Mouse (Mus musculus) liver, embryonic 13.5 days (tissue): ENCODE measurements around the gene Ptprd. TPM values are rescaled to one million over a fixed set of nuclear protein-coding genes. Genes with fewer than 3 reads are reported as not detected.
A peak's percentile ranks its signal among the peaks of the same experiment; 100 is the strongest.

Source experiments
- ATAC-seq: fragments of 200-750 bp; cut with Nextera tagmentation; 2 replicates; pipeline ENCODE4 v1.8.0; 2017; ENCODE audit warnings: low read depth, mild to moderate bottlenecking, moderate number of reproducible peaks, moderate library complexity
- DNase-seq: peaks from one replicate; pipeline ENCODE4 v3.0.0; 2022
- H3K27ac ChIP-seq: fragments of 300-500 bp; sonication (generic); 2 replicates; pipeline ENCODE4 v1.5.1; 2015; ENCODE audit warnings: moderate library complexity, mild to moderate bottlenecking, inconsistent platforms
- H3K27me3 ChIP-seq: fragments of 300-500 bp; sonication (generic); 2 replicates; pipeline ENCODE4 v1.6.1; 2015; ENCODE audit warnings: mild to moderate bottlenecking, inconsistent platforms
- H3K36me3 ChIP-seq: fragments of 300-500 bp; sonication (generic); 2 replicates; pipeline ENCODE4 v1.6.1; 2015; ENCODE audit warnings: mild to moderate bottlenecking, inconsistent platforms
- H3K4me1 ChIP-seq: fragments of 300-500 bp; sonication (generic); replicated peaks from 2 replicates; pipeline ENCODE4 v1.6.1; 2015; ENCODE audit warnings: inconsistent platforms
- H3K4me2 ChIP-seq: fragments of 300-500 bp; sonication (generic); 2 replicates; pipeline ENCODE4 v1.6.1; 2015; ENCODE audit warnings: inconsistent platforms, mild to moderate bottlenecking, moderate library complexity
- H3K4me3 ChIP-seq: fragments of 300-500 bp; sonication (generic); replicated peaks from 2 replicates; pipeline ENCODE4 v1.5.1; 2015; ENCODE audit warnings: mild to moderate bottlenecking, inconsistent platforms
- H3K9ac ChIP-seq: fragments of 300-500 bp; sonication (generic); 2 replicates; pipeline ENCODE4 v1.6.1; 2015; ENCODE audit warnings: mild to moderate bottlenecking, inconsistent platforms
- H3K9me3 ChIP-seq: fragments of 300-500 bp; sonication (generic); replicated peaks from 2 replicates; pipeline ENCODE4 v1.6.1; 2016; ENCODE audit warnings: inconsistent platforms
- WGBS: fragments of 180-500 bp; shearing (Covaris S2); methylation state at CpG from one replicate; pipeline ENCODE4 v1.1.7; 2015; ENCODE audit not compliant: insufficient replicate concordance; 5-methylcytosine and 5-hydroxymethylcytosine counted together
- polyA plus RNA-seq: library from polyadenylated mRNA; unstranded; fragments of >200 nt; fragmentation: Nextera tagmentation; extraction: Ambion mirVana; gene quantifications from 2 replicates; pipeline ENCODE4 v1.2.1, GENCODE M21; 2015

The Ptprd gene
- polyA plus RNA-seq, 1 experiment from 2014 or later, result 1.8 TPM

- no peak overlapping the region for H3K9ac ChIP-seq
- H3K4me1 ChIP-seq, result no peaks in the 10 kb centered on the region
- H3K27ac ChIP-seq, result no peak overlapping the region
- DNase-seq, result no peak
- no peak for ATAC-seq
- H3K4me2 ChIP-seq, result no peak overlapping the region
- no peak overlapping the region for H3K4me3 ChIP-seq
- WGBS, result 65% methylated on average over 7 of the region's 7 CpGs
- no peaks in the 10 kb centered on the region for H3K9me3 ChIP-seq
- H3K27me3 ChIP-seq, result no peaks in the 10 kb centered on the region
- no peaks in the 10 kb centered on the region for H3K36me3 ChIP-seq
Measured at GRCm38 (mm10) chr4:75993092-75993491, 2218.7 kb downstream of the Ptprd start.

- H3K9ac ChIP-seq, result no peak overlapping the region
- no peaks in the 10 kb centered on the region for H3K9me3 ChIP-seq
- no peaks in the 10 kb centered on the region for H3K4me1 ChIP-seq
- no peak overlapping the region for H3K4me3 ChIP-seq
- no peak overlapping the region for H3K4me2 ChIP-seq
- no peaks in the 10 kb centered on the region for H3K36me3 ChIP-seq
- H3K27ac ChIP-seq, result no peak overlapping the region
- 72% methylated on average over 6 of the region's 6 CpGs for WGBS
- no peaks in the 10 kb centered on the region for H3K27me3 ChIP-seq
- ATAC-seq (no peak), DNase-seq (no peak)
Measured at GRCm38 (mm10) chr4:75991621-75992245, 2220.0 kb downstream of the Ptprd start.

GRCm38 (mm10) chr4:75974728-75975127, 2237.0 kb downstream of the Ptprd start:
- ATAC-seq (peak; percentile 81), DNase-seq (peak; percentile 31)
- H3K9ac ChIP-seq, result no peak overlapping the region
- no peaks in the 10 kb centered on the region for H3K9me3 ChIP-seq
- H3K27me3 ChIP-seq, result no peaks in the 10 kb centered on the region
- no peaks in the 10 kb centered on the region for H3K36me3 ChIP-seq
- WGBS, result 45% methylated on average over 3 of the region's 3 CpGs
- no peaks in the 10 kb centered on the region for H3K4me1 ChIP-seq
- H3K27ac ChIP-seq, result no peak overlapping the region
- H3K4me2 ChIP-seq, result no peak overlapping the region
- H3K4me3 ChIP-seq, result no peak overlapping the region

DNA sequence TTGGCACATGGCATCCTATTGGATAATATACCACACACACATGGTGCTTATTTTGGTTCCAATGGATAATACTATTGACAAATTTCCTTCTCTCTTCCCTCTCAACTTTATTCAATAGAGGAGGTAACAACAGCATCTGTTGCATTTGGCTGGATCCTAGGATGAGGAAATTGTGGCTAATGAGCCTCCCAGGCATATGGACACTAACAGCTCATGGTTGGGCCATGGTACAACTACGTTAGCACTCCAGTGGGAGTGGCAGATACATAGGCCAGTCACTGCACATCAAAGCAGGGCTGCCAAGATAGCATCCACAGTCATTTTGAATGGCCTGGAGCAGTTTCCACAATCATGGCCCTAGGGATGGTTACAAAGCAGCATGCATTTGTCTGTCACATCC, 2238.4 kb downstream of the Ptprd start:
- WGBS, result 38% methylated on average over 1 of the region's 1 CpGs

GRCm38 (mm10) chr4:75969961-75970360, 2241.8 kb downstream of the Ptprd start:
- 58% methylated on average over 2 of the region's 2 CpGs for WGBS
- ATAC-seq (no peak), DNase-seq (no peak)
- Histone ChIP-seq H3K4me2 (no peak overlapping the region), H3K36me3 (no peaks in the 10 kb centered on the region), H3K9ac (no peak overlapping the region), H3K4me3 (no peak overlapping the region), H3K27ac (no peak overlapping the region), H3K27me3 (no peaks in the 10 kb centered on the region), H3K9me3 (no peaks in the 10 kb centered on the region), H3K4me1 (no peaks in the 10 kb centered on the region)

More for the DNA sequence above, 2238.4 kb downstream of the Ptprd start:
- Histone ChIP-seq H3K36me3 (no peaks in the 10 kb centered on the region), H3K27ac (no peak overlapping the region), H3K27me3 (no peaks in the 10 kb centered on the region), H3K4me2 (no peak overlapping the region), H3K4me1 (no peaks in the 10 kb centered on the region), H3K4me3 (no peak overlapping the region), H3K9me3 (no peaks in the 10 kb centered on the region), H3K9ac (no peak overlapping the region)
- ATAC-seq (no peak), DNase-seq (no peak)

DNA sequence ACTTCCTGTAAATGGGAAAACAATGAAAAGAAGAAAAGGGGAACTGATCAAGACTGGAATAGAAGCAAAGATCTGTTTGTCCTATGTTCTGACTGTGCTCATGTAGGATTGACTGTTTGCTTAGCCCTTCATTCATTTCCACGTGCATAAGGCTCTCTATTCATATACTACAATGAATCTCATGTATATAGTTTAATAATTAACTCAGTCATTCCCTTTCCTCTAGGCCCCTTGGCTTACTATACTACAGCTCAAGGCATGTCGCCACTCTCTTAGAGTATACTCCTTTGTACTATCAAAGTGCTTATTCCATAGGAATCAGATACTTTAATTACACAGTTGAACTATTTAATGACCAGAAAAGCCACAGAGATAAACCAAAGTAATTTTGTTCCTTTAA, 2243.1 kb downstream of the Ptprd start:
- Histone ChIP-seq H3K4me2 (no peak overlapping the region), H3K36me3 (no peaks in the 10 kb centered on the region), H3K4me1 (no peaks in the 10 kb centered on the region), H3K9me3 (no peaks in the 10 kb centered on the region), H3K27ac (no peak overlapping the region), H3K4me3 (no peak overlapping the region), H3K9ac (no peak overlapping the region), H3K27me3 (no peaks in the 10 kb centered on the region)
- DNase-seq (no peak), ATAC-seq (no peak)
- 54% methylated on average over 2 of the region's 2 CpGs for WGBS

DNA sequence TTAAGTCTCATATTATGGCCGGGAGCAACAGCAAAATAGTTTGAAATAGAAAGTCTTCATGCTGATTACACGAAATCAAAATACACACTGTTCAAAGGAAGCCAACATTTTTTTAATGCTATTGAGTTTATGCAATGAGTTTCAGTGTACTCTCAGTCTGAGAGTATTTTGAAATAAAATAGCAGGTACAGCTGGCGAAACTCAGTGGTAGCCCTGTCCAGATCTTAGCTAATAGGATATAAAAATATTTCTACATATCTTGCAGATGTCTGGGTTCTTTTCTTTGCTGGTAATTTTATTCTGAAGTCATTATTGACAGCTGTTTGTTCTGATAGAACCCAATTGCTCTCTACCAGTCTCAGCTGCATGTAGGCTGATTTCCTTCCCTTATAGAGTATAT, 2246.0 kb downstream of the Ptprd start:
- H3K9me3 ChIP-seq, result no peaks in the 10 kb centered on the region
- no peak overlapping the region for H3K27ac ChIP-seq
- DNase-seq (no peak), ATAC-seq (no peak)
- WGBS, result 53% methylated on average over 3 of the region's 3 CpGs
- no peak overlapping the region for H3K9ac ChIP-seq
- no peaks in the 10 kb centered on the region for H3K36me3 ChIP-seq
- H3K4me3 ChIP-seq, result no peak overlapping the region
- H3K4me2 ChIP-seq, result no peak overlapping the region
- H3K27me3 ChIP-seq, result no peaks in the 10 kb centered on the region
- H3K4me1 ChIP-seq, result no peaks in the 10 kb centered on the region

DNA sequence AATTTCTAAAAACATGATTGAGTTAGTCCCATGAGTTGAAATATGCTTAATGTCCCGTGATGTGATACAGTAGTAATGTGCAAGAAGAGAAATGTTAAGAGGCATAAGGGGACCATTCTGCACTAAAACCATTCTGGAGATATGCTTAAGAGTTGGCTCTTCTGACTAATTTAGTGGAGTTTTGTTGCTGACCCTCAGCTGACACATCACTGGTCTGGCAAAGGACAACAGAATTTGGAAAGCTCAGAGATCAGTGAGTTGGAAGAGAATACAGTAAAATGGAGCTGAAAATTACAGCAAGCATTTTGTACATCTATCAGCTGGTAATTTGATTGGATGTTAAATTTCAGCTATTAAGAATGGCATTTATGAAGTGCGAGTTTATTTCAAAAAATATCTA, 2248.8 kb downstream of the Ptprd start:
- no peaks in the 10 kb centered on the region for H3K9me3 ChIP-seq
- no peak overlapping the region for H3K4me2 ChIP-seq
- ATAC-seq (no peak), DNase-seq (no peak)
- no peak overlapping the region for H3K4me3 ChIP-seq
- H3K36me3 ChIP-seq, result no peaks in the 10 kb centered on the region
- H3K9ac ChIP-seq, result no peak overlapping the region
- 56% methylated on average over 2 of the region's 2 CpGs for WGBS
- no peak overlapping the region for H3K27ac ChIP-seq
- no peaks in the 10 kb centered on the region for H3K4me1 ChIP-seq
- H3K27me3 ChIP-seq, result no peaks in the 10 kb centered on the region

GRCm38 (mm10) chr4:75961865-75962264, 2249.9 kb downstream of the Ptprd start:
- DNase-seq (no peak), ATAC-seq (no peak)
- no peak overlapping the region for H3K4me2 ChIP-seq
- no peak overlapping the region for H3K4me3 ChIP-seq
- no peaks in the 10 kb centered on the region for H3K9me3 ChIP-seq
- 44% methylated on average over 2 of the region's 2 CpGs for WGBS
- no peak overlapping the region for H3K27ac ChIP-seq
- H3K4me1 ChIP-seq, result no peaks in the 10 kb centered on the region
- no peaks in the 10 kb centered on the region for H3K36me3 ChIP-seq
- H3K27me3 ChIP-seq, result no peaks in the 10 kb centered on the region
- no peak overlapping the region for H3K9ac ChIP-seq

DNA sequence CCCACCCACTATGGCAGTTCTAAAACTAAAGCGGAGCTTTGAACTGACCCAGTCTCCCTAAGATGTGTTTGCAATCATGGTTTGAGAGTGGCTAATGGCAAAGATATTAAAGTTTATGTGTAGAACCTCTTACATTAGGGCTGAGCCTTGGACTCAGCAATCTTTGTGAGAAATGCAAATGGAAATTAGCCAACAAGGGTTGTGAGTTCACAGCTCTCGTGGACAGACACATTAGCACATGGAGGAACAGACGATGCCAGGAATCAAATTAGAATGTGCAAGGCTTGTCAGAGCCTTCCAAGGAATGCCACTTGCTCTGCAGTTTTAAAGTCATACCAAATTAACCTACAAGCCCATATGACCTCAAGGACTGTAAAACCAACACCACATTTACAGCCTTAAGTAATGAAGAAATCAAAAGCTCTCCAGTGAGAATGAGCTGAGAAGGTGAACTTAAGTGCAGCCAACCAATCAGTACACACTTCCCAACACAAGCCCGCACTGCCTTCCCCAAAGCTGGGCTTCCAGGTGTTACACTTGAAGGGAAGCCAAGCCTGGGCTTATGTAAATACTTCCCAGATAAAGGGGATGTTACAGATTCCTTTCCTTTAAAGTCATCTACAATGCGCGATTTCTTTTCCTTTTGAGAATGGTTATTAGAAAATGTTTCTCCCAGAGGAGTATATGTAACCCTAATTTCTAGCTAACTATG, 2258.3 kb downstream of the Ptprd start:
- WGBS, result 61% methylated on average over 6 of the region's 6 CpGs
- DNase-seq, result no peak
- no peaks in the 10 kb centered on the region for H3K27me3 ChIP-seq
- H3K9ac ChIP-seq, result no peak overlapping the region
- H3K27ac ChIP-seq, result no peak overlapping the region
- no peaks in the 10 kb centered on the region for H3K36me3 ChIP-seq
- H3K4me3 ChIP-seq, result no peak overlapping the region
- H3K4me1 ChIP-seq, result no peaks in the 10 kb centered on the region
- no peak for ATAC-seq
- no peaks in the 10 kb centered on the region for H3K9me3 ChIP-seq
- H3K4me2 ChIP-seq, result no peak overlapping the region

GRCm38 (mm10) chr4:75950582-75950981, 2261.2 kb downstream of the Ptprd start:
- no peaks in the 10 kb centered on the region for H3K27me3 ChIP-seq
- WGBS, result 63% methylated on average over 4 of the region's 4 CpGs

GRCm38 (mm10) chr4:75894871-75895270, 2316.9 kb downstream of the Ptprd start:
- no peak overlapping the region for H3K9ac ChIP-seq
- ATAC-seq (no peak), DNase-seq (no peak)
- H3K4me2 ChIP-seq, result no peak overlapping the region
- H3K27ac ChIP-seq, result no peak overlapping the region
- H3K9me3 ChIP-seq, result no peaks in the 10 kb centered on the region
- no peaks in the 10 kb centered on the region for H3K27me3 ChIP-seq
- no peak overlapping the region for H3K4me3 ChIP-seq
- no peaks in the 10 kb centered on the region for H3K4me1 ChIP-seq
- 59% methylated on average over 4 of the region's 4 CpGs for WGBS
- H3K36me3 ChIP-seq, result no peaks in the 10 kb centered on the region

More at GRCm38 (mm10) chr4:75950582-75950981, 2261.2 kb downstream of the Ptprd start:
- H3K4me3 ChIP-seq, result no peak overlapping the region
- no peak for ATAC-seq
- no peaks in the 10 kb centered on the region for H3K36me3 ChIP-seq
- no peaks in the 10 kb centered on the region for H3K9me3 ChIP-seq
- H3K4me2 ChIP-seq, result no peak overlapping the region
- DNase-seq, result no peak
- no peaks in the 10 kb centered on the region for H3K4me1 ChIP-seq
- H3K27ac ChIP-seq, result no peak overlapping the region
- no peak overlapping the region for H3K9ac ChIP-seq
